Mouse (Mus musculus) left cerebral cortex, adult 9 months (tissue): Measurements from ENCODE around the gene Kcna7.
"Not testable (repeated sequence)": the region's sequence is repeated elsewhere in the genome, so short reads cannot be mapped to it uniquely, and the experiment has no call there.

Experiments
- DNase-seq, 2 experiments: peaks; one replicate each; pipeline ENCODE4 v3.0.0; 2022; ENCODE audit warnings: low spot score in 2 of 2

The Kcna7 gene

GRCm38 (mm10) chr7:45405091-45406075, at the start of gene Kcna7:
Kcna7 (plus strand) TSS chr7:45405653.
- DNase-seq = peak in 1 of 2 experiments; percentile 73

- DNase-seq = no peak
These were observed 49.4 kb upstream of the Kcna7 start for GRCm38 (mm10) chr7:45356087-45356486.

- DNase-seq = not testable (repeated sequence)
These were observed 46.4 kb upstream of the Kcna7 start for GRCm38 (mm10) chr7:45359081-45359480.

GRCm38 (mm10) chr7:45360404-45361125, 44.9 kb upstream of the Kcna7 start:
- no peak for DNase-seq

- DNase-seq = peak; percentile 72 to 85
These were observed 44.1 kb upstream of the Kcna7 start for GRCm38 (mm10) chr7:45361243-45361804.

GRCm38 (mm10) chr7:45362801-45363200, 42.7 kb upstream of the Kcna7 start:
- no peak for DNase-seq

GRCm38 (mm10) chr7:45363983-45364382, 41.5 kb upstream of the Kcna7 start:
- DNase-seq = no peak

GRCm38 (mm10) chr7:45365742-45366651, 39.5 kb upstream of the Kcna7 start:
- peak in 1 of 2 experiments; percentile 47 for DNase-seq

GRCm38 (mm10) chr7:45366652-45367019, 38.8 kb upstream of the Kcna7 start, which contains the start of gene Ppfia3:
Ppfia3 (minus strand) TSS chr7:45367019.
- peak in 1 of 2 experiments; percentile 44 for DNase-seq

GRCm38 (mm10) chr7:45367020-45367880, 38.2 kb upstream of the Kcna7 start:
- peak; percentile 97 to 98 for DNase-seq

GRCm38 (mm10) chr7:45368178-45368577, 37.3 kb upstream of the Kcna7 start:
- no peak for DNase-seq

- DNase-seq = peak in 1 of 2 experiments; percentile 24
These were observed 36.3 kb upstream of the Kcna7 start for GRCm38 (mm10) chr7:45369022-45369745.

GRCm38 (mm10) chr7:45369836-45370474, 35.5 kb upstream of the Kcna7 start:
- peak in 1 of 2 experiments; percentile 42 for DNase-seq

GRCm38 (mm10) chr7:45370475-45371311, 34.8 kb upstream of the Kcna7 start, which contains the start of gene Lin7b:
Lin7b (minus strand) TSS chr7:45370583.
- peak; percentile 89 to 94 for DNase-seq

- no peak for DNase-seq
These were observed 33.1 kb upstream of the Kcna7 start for GRCm38 (mm10) chr7:45372371-45372770.

- no peak for DNase-seq
These were observed 30.8 kb upstream of the Kcna7 start for GRCm38 (mm10) chr7:45374620-45375019.

- DNase-seq = no peak
These were observed 29.4 kb upstream of the Kcna7 start for GRCm38 (mm10) chr7:45376057-45376456.

- no peak for DNase-seq
These were observed 19.4 kb upstream of the Kcna7 start for GRCm38 (mm10) chr7:45386077-45386476.
